Comparison of ENCODE assay signal across 7 mouse cellular contexts in the genomic region with DNA sequence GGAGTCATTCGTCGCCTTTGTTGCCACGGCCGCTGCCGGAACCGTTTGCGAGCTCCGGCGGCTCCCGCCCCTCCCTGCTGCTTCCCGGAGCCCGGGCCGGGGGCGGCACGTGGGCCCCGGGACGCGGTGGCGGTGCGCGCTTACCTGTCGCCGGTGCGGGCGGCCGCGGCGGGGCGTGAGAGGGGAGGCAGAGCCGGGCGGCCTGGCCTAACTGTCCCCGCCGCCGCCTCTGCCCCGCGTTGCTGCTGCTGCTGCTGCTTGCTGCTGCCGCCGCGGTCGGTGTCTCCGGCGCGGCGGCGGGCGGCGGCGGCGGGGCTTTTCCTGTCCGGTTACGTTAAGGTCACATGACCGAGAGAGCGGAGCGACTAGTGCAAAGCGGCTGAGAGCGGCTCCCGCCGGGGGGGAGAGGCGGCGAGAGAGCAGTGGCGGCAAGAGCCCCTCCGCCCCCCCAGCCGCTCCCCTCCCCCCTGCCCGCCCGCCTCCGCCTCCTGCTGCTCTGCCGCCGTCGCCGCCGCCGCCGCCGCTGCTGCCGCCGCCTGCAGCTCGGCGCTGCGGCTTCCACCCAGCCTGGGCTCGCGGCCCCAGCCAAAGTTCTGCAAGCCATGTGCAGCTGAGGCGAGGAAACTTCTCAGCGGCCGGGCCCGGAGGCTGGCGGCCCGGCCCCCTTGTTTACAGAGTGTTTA. TPM values are rescaled to one million over a fixed set of nuclear protein-coding genes. Genes with fewer than 3 reads are reported as not detected.
DNase-seq lines count a peak whose midpoint lies in the region; ATAC-seq and TF ChIP-seq lines count a peak whose summit lies in the region.

A gene (minus strand): TSS at position 408 of the 683 bp plus-strand sequence.

- no peaks in the 10 kb centered on the region for H3K27me3 ChIP-seq in intestine, embryonic 16.5 days (replicated peaks; ENCODE audit: control insufficient read depth, insufficient read depth, low read length)
- H3K27me3 ChIP-seq in limb, embryonic 12.5 days, result no peaks in the 10 kb centered on the region
- no peaks in the 10 kb centered on the region for H3K27me3 ChIP-seq in midbrain, embryonic 13.5 days
- no peaks in the 10 kb centered on the region for H3K27me3 ChIP-seq in small intestine, adult 2 months (ENCODE audit: control insufficient read depth, insufficient read depth, low read length)

- TF ChIP-seq POLR2A in small intestine, adult 2 months (IDR thresholded peaks at IDR 0.05; ENCODE audit: low read depth, low read length), result no peak

- H3K36me3 ChIP-seq in intestine, embryonic 16.5 days (ENCODE audit: control insufficient read depth, insufficient read depth, low read length), result no peaks in the 10 kb centered on the region
- peaks cover 12% of the 10 kb centered on the region for H3K36me3 ChIP-seq in limb, embryonic 12.5 days
- H3K36me3 ChIP-seq in midbrain, embryonic 13.5 days, result peaks cover 1% of the 10 kb centered on the region; the same call in 1 of the 2 replicates
- 0 out of 2 replicates have a peak, but pooled peaks cover 1% of the 10 kb centered on the region for H3K36me3 ChIP-seq in small intestine, adult 2 months (ENCODE audit: control insufficient read depth, insufficient read depth, low read length)

- H3K27ac ChIP-seq in intestine, embryonic 16.5 days (ENCODE audit: low read length), result peak within 1 kb of the TSS; percentile 99
- H3K27ac ChIP-seq in limb, embryonic 12.5 days, result peak within 1 kb of the TSS; percentile 99
- peak within 1 kb of the TSS; percentile 100 for H3K27ac ChIP-seq in midbrain, embryonic 13.5 days
- H3K27ac ChIP-seq in small intestine, adult 2 months (ENCODE audit: insufficient read depth, low read depth, low read length), result peak within 1 kb of the TSS; percentile 95

- H3K9ac ChIP-seq in intestine, embryonic 16.5 days (ENCODE audit: low read depth, low read length), result peak within 1 kb of the TSS; percentile 98
- H3K9ac ChIP-seq in limb, embryonic 12.5 days (replicated peaks), result peak within 1 kb of the TSS; percentile 99
- H3K9ac ChIP-seq in midbrain, embryonic 13.5 days (replicated peaks), result peak within 1 kb of the TSS; percentile 99

- no peak for TF ChIP-seq CTCF in small intestine, adult 2 months (IDR thresholded peaks at IDR 0.05; ENCODE audit: extremely low read depth, insufficient read length, insufficient replicate concordance, low read depth, low read length)

- 0 out of 2 replicates have a peak, but pooled peaks have one; percentile 0 for ATAC-seq in intestine, embryonic 16.5 days
- ATAC-seq in limb, embryonic 12.5 days (ENCODE audit: insufficient number of reproducible peaks, insufficient read depth, low FRiP score, low TSS enrichment, low read depth), result no peak
- peak; percentile 15 for ATAC-seq in midbrain, embryonic 13.5 days

- peak; percentile 61 for DNase-seq in adrenal gland, adult 8-10 months
- peak; percentile 79 for DNase-seq in embryo, embryonic 11 days
- DNase-seq in gastrocnemius, postnatal 4 days (ENCODE audit: low spot score in 2 of 2), result peak; percentile 58 to 71

- no peaks in the 10 kb centered on the region for H3K9me3 ChIP-seq in intestine, embryonic 16.5 days (ENCODE audit: control insufficient read depth, low read length)
- H3K9me3 ChIP-seq in limb, embryonic 12.5 days, result no peaks in the 10 kb centered on the region
- no peaks in the 10 kb centered on the region for H3K9me3 ChIP-seq in midbrain, embryonic 13.5 days

- under 1% methylated on average over 62 of the region's 87 CpGs for WGBS in intestine, embryonic 16.5 days
- under 1% methylated on average over 71 of the region's 87 CpGs for WGBS in limb, embryonic 12.5 days
- WGBS in midbrain, embryonic 13.5 days, result 0% methylated on average over 41 of the region's 87 CpGs
- 1% methylated on average over 75 of the region's 87 CpGs for WGBS in small intestine, adult 2 months

- H3K4me3 ChIP-seq in intestine, embryonic 16.5 days (ENCODE audit: low read length), result peak within 1 kb of the TSS; percentile 93
- peak within 1 kb of the TSS; percentile 99 for H3K4me3 ChIP-seq in limb, embryonic 12.5 days (replicated peaks)
- H3K4me3 ChIP-seq in midbrain, embryonic 13.5 days (replicated peaks), result peak within 1 kb of the TSS; percentile 97
- peak within 1 kb of the TSS; percentile 92 for H3K4me3 ChIP-seq in small intestine, adult 2 months (ENCODE audit: low read depth, low read length)

- H3K4me1 ChIP-seq in intestine, embryonic 16.5 days (ENCODE audit: control insufficient read depth, insufficient read depth, low read length), result peaks cover 31% of the 10 kb centered on the region
- peaks cover 40% of the 10 kb centered on the region for H3K4me1 ChIP-seq in limb, embryonic 12.5 days (replicated peaks)
- peaks cover 46% of the 10 kb centered on the region for H3K4me1 ChIP-seq in midbrain, embryonic 13.5 days (replicated peaks)
- peaks cover 17% of the 10 kb centered on the region; the same call in 1 of the 2 replicates for H3K4me1 ChIP-seq in small intestine, adult 2 months (ENCODE audit: control insufficient read depth, insufficient read depth, insufficient read length, low read length)

- peak within 1 kb of the TSS; percentile 84 for H3K4me2 ChIP-seq in intestine, embryonic 16.5 days (ENCODE audit: low read depth, low read length)
- H3K4me2 ChIP-seq in limb, embryonic 12.5 days, result peak within 1 kb of the TSS; percentile 94
- peak within 1 kb of the TSS; percentile 88 for H3K4me2 ChIP-seq in midbrain, embryonic 13.5 days (replicated peaks)

RNA-seq across cellular contexts. Expression of the gene that starts here (rescaled TPM):
- total RNA-seq in adrenal gland, adult 8-10 months (2022), result 10 to 100 TPM in 1 of 4 experiments, 1 to 10 TPM in 3; 9.2 to 10.1 (median 9.5) TPM
- total RNA-seq in gastrocnemius, postnatal 4 days (2021), result 1 to 10 TPM; 7.8 to 8.0 TPM
- 10.8 and 10.9 TPM in 2 replicates for polyA plus RNA-seq in intestine, embryonic 16.5 days (2015; fragmentation: Nextera tagmentation; extraction: Ambion mirVana)
- 18.8 TPM in 2 replicates for polyA plus RNA-seq in limb, embryonic 12.5 days (2016; fragmentation: Nextera tagmentation; extraction: Ambion mirVana)
- 18.6 and 18.7 TPM in 2 replicates for polyA plus RNA-seq in midbrain, embryonic 13.5 days (2015; fragmentation: Nextera tagmentation; extraction: Ambion mirVana)
- 3.4 and 8.1 TPM in 2 replicates for polyA plus RNA-seq in small intestine, adult 2 months (2012; rRNA removed)
